Mouse (Mus musculus) lung, postnatal 0 days (tissue): ENCODE measurements around the gene Selenon.

Source experiments
- CTCF ChIP-seq: IDR thresholded peaks from 2 replicates; pipeline ENCODE4 v1.5.1; 2016; ENCODE audit warnings: antibody characterized with exemption, mild to moderate bottlenecking
- EP300 ChIP-seq: IDR thresholded peaks from 2 replicates; pipeline ENCODE4 v1.6.1; 2016; ENCODE audit warnings: antibody characterized with exemption, mild to moderate bottlenecking, control low read depth

DNA sequence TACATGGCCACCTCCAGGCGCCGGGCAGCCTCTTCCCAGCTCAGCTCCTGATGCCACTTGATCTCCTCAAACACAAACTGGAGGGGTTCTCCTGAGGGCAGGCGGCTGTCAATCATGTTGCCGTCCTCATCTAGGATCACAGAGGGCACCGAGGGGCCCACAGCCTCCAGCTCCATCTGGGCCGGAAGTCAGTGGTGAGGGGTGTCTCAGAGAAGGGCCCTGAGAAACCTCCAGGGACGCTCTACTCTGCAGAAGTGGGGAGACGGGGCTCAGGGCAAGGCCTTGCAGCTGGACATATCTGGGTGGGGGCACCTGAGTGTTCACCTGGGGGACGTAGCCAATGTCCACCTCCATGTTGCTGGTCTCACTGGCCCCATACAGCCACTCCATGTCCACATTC, 9.2 kb downstream of the Selenon start:
- TF ChIP-seq CTCF (no peak), EP300 (no peak)
